Mouse (Mus musculus): ENCODE measurements around the gene Dlg4.

GRCm38 (mm10) chr11:70019495-70020021 lies 2.8 kb downstream of the Dlg4 start:
- TF ChIP-seq CTCF (IDR thresholded peaks at IDR 0.05; ENCODE audit: insufficient read depth, low read depth, low read length) = no peak
- TF ChIP-seq POLR2A (IDR thresholded peaks at IDR 0.05; ENCODE audit: insufficient read depth, low read depth, low read length) = 0 out of 2 replicates have a peak, but pooled peaks have one; percentile 44
